Mouse (Mus musculus): ENCODE results near the gene Auh. TPM values are rescaled to one million over a fixed set of nuclear protein-coding genes. Genes with fewer than 3 reads are reported as not detected.
A peak's percentile ranks its signal among the peaks of the same experiment; 100 is the strongest.

Auh gene
- polyA plus RNA-seq, 1 experiment from 2014 or later, result 38.6 TPM

DNA sequence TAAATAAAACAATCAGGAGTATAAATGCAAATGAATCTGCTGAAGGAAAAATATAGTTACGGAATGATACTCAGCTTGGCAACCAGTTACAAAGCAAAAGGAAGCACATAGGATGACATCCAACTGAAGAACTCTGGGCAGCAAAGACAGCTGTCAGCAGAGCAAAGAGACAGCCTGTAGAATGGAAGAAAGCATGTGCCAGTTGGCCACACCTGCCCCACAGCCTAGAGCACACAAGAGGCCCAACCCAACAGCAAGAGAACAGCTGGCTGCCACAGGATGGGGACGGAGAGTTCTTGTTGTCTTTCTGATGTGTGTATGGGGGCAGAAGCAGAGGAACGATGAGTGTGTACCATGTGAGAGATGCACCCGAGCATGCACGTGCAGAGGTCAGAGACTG lies 29.8 kb downstream of the Auh start:
- no peak for ATAC-seq (replicated peaks; ENCODE audit: low FRiP score, low TSS enrichment, low read depth)
- DNase-seq (ENCODE audit: low spot score), result no peak

DNA sequence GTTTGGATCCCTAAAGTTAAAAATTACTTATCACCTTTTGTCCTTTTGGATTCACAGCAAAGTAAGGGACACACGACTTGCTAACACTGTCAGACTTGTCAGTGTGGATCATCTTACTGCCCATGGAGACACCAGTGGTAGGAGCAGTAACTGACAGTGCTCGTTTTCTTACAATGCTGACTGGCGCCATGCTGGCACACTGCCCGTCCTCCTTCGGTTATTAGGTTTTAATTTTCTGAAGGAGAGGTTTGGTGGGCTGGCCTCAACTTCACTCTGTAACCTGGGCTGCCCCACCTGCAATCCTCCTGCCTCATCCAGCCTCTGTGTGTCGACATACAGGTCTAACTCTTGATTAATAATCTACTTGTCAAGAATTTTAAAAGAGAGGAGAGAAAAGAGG lies 31.7 kb downstream of the Auh start:
- no peak for DNase-seq (ENCODE audit: low spot score)
- peaks cover 18% of the 10 kb centered on the region; the same call in 1 of the 2 replicates for H3K36me3 ChIP-seq (ENCODE audit: control insufficient read depth, insufficient read depth, low read length)
- H3K4me1 ChIP-seq (replicated peaks; ENCODE audit: control insufficient read depth, insufficient read depth, low read length), result no peaks in the 10 kb centered on the region
- no peak overlapping the region for H3K27ac ChIP-seq (ENCODE audit: low read depth)
- H3K4me3 ChIP-seq (ENCODE audit: low read depth, low read length), result no peak overlapping the region
- H3K4me2 ChIP-seq (ENCODE audit: low read length), result no peak overlapping the region
- H3K27me3 ChIP-seq (replicated peaks; ENCODE audit: control insufficient read depth, insufficient read depth, low read length), result no peaks in the 10 kb centered on the region
- no peaks in the 10 kb centered on the region for H3K9me3 ChIP-seq (ENCODE audit: control insufficient read depth, low read length)
- no peak overlapping the region for H3K9ac ChIP-seq (ENCODE audit: low read length)
- WGBS, result 81% methylated on average over 6 of the region's 6 CpGs
- ATAC-seq (replicated peaks; ENCODE audit: low FRiP score, low TSS enrichment, low read depth), result no peak

More for the DNA sequence above, 29.8 kb downstream of the Auh start:
- H3K9ac ChIP-seq (ENCODE audit: low read length), result no peak overlapping the region
- no peaks in the 10 kb centered on the region for H3K9me3 ChIP-seq (ENCODE audit: control insufficient read depth, low read length)
- no peak overlapping the region for H3K27ac ChIP-seq (ENCODE audit: low read depth)
- WGBS, result 93% methylated on average over 5 of the region's 5 CpGs
- H3K4me2 ChIP-seq (ENCODE audit: low read length), result no peak overlapping the region
- H3K27me3 ChIP-seq (replicated peaks; ENCODE audit: control insufficient read depth, insufficient read depth, low read length), result no peaks in the 10 kb centered on the region
- no peak overlapping the region for H3K4me3 ChIP-seq (ENCODE audit: low read depth, low read length)
- H3K4me1 ChIP-seq (replicated peaks; ENCODE audit: control insufficient read depth, insufficient read depth, low read length), result peaks cover 9% of the 10 kb centered on the region; the same call in 1 of the 2 replicates
- H3K36me3 ChIP-seq (ENCODE audit: control insufficient read depth, insufficient read depth, low read length), result peaks cover 18% of the 10 kb centered on the region; the same call in 1 of the 2 replicates

DNA sequence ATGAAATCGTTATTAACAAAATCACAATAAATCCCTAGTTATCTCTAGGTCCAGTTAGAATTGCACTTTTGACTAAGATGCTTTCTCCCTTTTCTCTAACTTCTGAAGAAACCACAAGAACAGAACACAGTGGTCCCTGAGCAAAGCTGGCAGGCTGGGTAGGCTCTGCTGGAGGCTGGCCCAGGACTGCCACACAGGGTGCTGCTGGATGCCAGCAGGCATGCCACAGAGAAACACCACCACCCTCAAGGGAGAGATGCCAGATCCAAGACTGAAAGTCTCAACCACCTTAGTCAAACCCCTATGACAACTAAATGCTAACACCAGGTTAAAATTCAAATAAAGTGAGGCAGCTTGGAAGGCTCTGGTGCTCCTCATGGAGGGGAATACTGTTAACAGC lies 36.7 kb downstream of the Auh start:
- Histone ChIP-seq H3K27me3 (replicated peaks; ENCODE audit: control insufficient read depth, insufficient read depth, low read length) (no peaks in the 10 kb centered on the region), H3K36me3 (ENCODE audit: control insufficient read depth, insufficient read depth, low read length) (peaks cover 13% of the 10 kb centered on the region; the same call in 1 of the 2 replicates), H3K27ac (ENCODE audit: low read depth) (no peak overlapping the region), H3K4me3 (ENCODE audit: low read depth, low read length) (no peak overlapping the region), H3K4me2 (ENCODE audit: low read length) (no peak overlapping the region), H3K4me1 (replicated peaks; ENCODE audit: control insufficient read depth, insufficient read depth, low read length) (no peaks in the 10 kb centered on the region), H3K9me3 (ENCODE audit: control insufficient read depth, low read length) (no peaks in the 10 kb centered on the region), H3K9ac (ENCODE audit: low read length) (no peak overlapping the region)
- ATAC-seq (replicated peaks; ENCODE audit: low FRiP score, low TSS enrichment, low read depth) (no peak), DNase-seq (ENCODE audit: low spot score) (no peak)
- WGBS, result 89% methylated on average over 1 of the region's 1 CpGs

- peak overlapping the region; percentile 9; the same call in 1 of the 2 replicates for H3K27ac ChIP-seq (ENCODE audit: low read depth)
- no peak overlapping the region for H3K9ac ChIP-seq (ENCODE audit: low read length)
- H3K4me2 ChIP-seq (ENCODE audit: low read length), result no peak overlapping the region
- 69% methylated on average over 10 of the region's 10 CpGs for WGBS
- no peaks in the 10 kb centered on the region for H3K9me3 ChIP-seq (ENCODE audit: control insufficient read depth, low read length)
- no peak overlapping the region for H3K4me3 ChIP-seq (ENCODE audit: low read depth, low read length)
- H3K27me3 ChIP-seq (replicated peaks; ENCODE audit: control insufficient read depth, insufficient read depth, low read length), result no peaks in the 10 kb centered on the region
- ATAC-seq (replicated peaks; ENCODE audit: low FRiP score, low TSS enrichment, low read depth) (0 out of 2 replicates have a peak, but pooled peaks have one; percentile 27), DNase-seq (ENCODE audit: low spot score) (no peak)
- H3K36me3 ChIP-seq (ENCODE audit: control insufficient read depth, insufficient read depth, low read length), result peaks cover 10% of the 10 kb centered on the region; the same call in 1 of the 2 replicates
- no peaks in the 10 kb centered on the region for H3K4me1 ChIP-seq (replicated peaks; ENCODE audit: control insufficient read depth, insufficient read depth, low read length)
These were observed 37.4 kb downstream of the Auh start for GRCm38 (mm10) chr13:52892065-52892503.

GRCm38 (mm10) chr13:52890313-52890712 lies 39.2 kb downstream of the Auh start:
- Histone ChIP-seq H3K9ac (ENCODE audit: low read length) (no peak overlapping the region), H3K27me3 (replicated peaks; ENCODE audit: control insufficient read depth, insufficient read depth, low read length) (no peaks in the 10 kb centered on the region), H3K4me1 (replicated peaks; ENCODE audit: control insufficient read depth, insufficient read depth, low read length) (no peaks in the 10 kb centered on the region), H3K27ac (ENCODE audit: low read depth) (no peak overlapping the region), H3K4me2 (ENCODE audit: low read length) (no peak overlapping the region), H3K36me3 (ENCODE audit: control insufficient read depth, insufficient read depth, low read length) (0 out of 2 replicates have a peak, but pooled peaks cover 3% of the 10 kb centered on the region), H3K9me3 (ENCODE audit: control insufficient read depth, low read length) (no peaks in the 10 kb centered on the region), H3K4me3 (ENCODE audit: low read depth, low read length) (no peak overlapping the region)
- WGBS, result 87% methylated on average over 9 of the region's 9 CpGs
- ATAC-seq (replicated peaks; ENCODE audit: low FRiP score, low TSS enrichment, low read depth), result no peak
- no peak for DNase-seq (ENCODE audit: low spot score)

- no peaks in the 10 kb centered on the region for H3K36me3 ChIP-seq (ENCODE audit: control insufficient read depth, insufficient read depth, low read length)
- H3K9ac ChIP-seq (ENCODE audit: low read length), result no peak overlapping the region
- no peak overlapping the region for H3K4me3 ChIP-seq (ENCODE audit: low read depth, low read length)
- H3K27me3 ChIP-seq (replicated peaks; ENCODE audit: control insufficient read depth, insufficient read depth, low read length), result no peaks in the 10 kb centered on the region
- DNase-seq (ENCODE audit: low spot score) (no peak), ATAC-seq (replicated peaks; ENCODE audit: low FRiP score, low TSS enrichment, low read depth) (no peak)
- H3K9me3 ChIP-seq (ENCODE audit: control insufficient read depth, low read length), result no peaks in the 10 kb centered on the region
- peaks cover 3% of the 10 kb centered on the region for H3K4me1 ChIP-seq (replicated peaks; ENCODE audit: control insufficient read depth, insufficient read depth, low read length)
- no peak overlapping the region for H3K27ac ChIP-seq (ENCODE audit: low read depth)
- no peak overlapping the region for H3K4me2 ChIP-seq (ENCODE audit: low read length)
- WGBS, result 90% methylated on average over 7 of the region's 7 CpGs
These were observed 42.7 kb downstream of the Auh start for GRCm38 (mm10) chr13:52886779-52887178.

DNA sequence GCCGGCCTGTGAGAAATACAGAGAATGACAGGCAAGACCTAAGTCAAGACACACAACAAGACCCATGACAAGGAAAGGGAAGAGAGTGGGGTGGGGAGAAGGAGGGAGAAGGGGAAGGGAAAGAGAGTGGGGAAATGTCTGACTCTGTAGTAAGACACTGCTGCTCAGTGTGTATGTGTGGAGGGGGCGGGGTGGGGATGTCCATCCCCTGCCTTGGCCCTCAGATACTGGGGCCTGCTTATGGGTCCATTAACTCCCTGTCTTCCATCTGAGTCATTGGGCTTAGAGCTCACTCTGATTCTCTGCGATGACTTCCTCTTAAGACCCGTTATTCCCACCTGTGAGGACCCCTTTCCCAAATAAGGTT lies 45.5 kb downstream of the Auh start:
- H3K4me1 ChIP-seq (replicated peaks; ENCODE audit: control insufficient read depth, insufficient read depth, low read length), result peaks cover 3% of the 10 kb centered on the region
- H3K27ac ChIP-seq (ENCODE audit: low read depth), result no peak overlapping the region
- H3K36me3 ChIP-seq (ENCODE audit: control insufficient read depth, insufficient read depth, low read length), result no peaks in the 10 kb centered on the region
- ATAC-seq (replicated peaks; ENCODE audit: low FRiP score, low TSS enrichment, low read depth) (no peak), DNase-seq (ENCODE audit: low spot score) (no peak)
- no peak overlapping the region for H3K4me3 ChIP-seq (ENCODE audit: low read depth, low read length)
- no peaks in the 10 kb centered on the region for H3K27me3 ChIP-seq (replicated peaks; ENCODE audit: control insufficient read depth, insufficient read depth, low read length)
- H3K9me3 ChIP-seq (ENCODE audit: control insufficient read depth, low read length), result no peaks in the 10 kb centered on the region
- no peak overlapping the region for H3K9ac ChIP-seq (ENCODE audit: low read length)
- WGBS, result 69% methylated on average over 3 of the region's 4 CpGs
- no peak overlapping the region for H3K4me2 ChIP-seq (ENCODE audit: low read length)

DNA sequence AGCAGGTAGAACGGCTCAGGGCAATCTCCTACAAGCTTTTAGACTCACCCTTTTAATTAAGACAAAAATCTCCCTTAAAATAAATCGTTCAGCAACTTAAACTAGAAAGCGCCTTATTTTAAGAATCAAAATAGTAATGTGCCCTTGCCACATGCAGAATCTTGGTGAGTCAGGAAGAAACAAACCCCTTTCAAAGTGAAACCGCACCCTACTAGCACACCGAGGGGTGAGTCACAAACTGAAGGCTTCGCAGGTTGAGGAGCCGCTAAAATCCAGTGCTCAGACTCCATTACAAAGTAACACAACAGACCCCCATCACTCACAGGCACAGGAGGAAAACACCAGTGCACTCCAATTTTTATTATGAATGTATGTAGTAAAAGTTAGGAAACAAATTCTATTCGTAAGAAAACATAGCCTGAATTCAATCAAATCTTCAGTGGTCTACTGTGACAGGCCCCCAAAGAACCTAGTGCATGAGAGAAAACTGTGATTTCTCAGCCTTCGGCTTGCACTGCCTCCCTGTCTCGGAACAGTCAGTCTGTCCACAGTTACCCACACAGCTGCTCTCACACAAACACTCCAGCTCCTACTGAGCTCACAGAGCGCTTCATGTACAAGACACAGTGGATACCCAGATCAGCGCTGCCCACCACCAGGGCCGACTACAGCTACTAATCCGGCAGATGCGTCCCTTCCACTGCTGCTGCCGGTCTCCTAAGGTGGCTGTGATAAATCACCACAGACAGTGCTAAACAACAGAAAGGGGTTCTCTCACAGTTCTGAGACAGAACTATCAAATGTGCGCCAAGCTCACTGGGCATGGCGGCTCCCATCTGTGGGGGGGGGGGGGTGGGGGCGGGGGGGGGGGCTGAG lies 46.2 kb downstream of the Auh start:
- ATAC-seq (replicated peaks; ENCODE audit: low FRiP score, low TSS enrichment, low read depth) (no peak), DNase-seq (ENCODE audit: low spot score) (no peak)
- Histone ChIP-seq H3K4me3 (ENCODE audit: low read depth, low read length) (no peak overlapping the region), H3K4me2 (ENCODE audit: low read length) (no peak overlapping the region), H3K4me1 (replicated peaks; ENCODE audit: control insufficient read depth, insufficient read depth, low read length) (peaks cover 3% of the 10 kb centered on the region), H3K9ac (ENCODE audit: low read length) (no peak overlapping the region), H3K36me3 (ENCODE audit: control insufficient read depth, insufficient read depth, low read length) (no peaks in the 10 kb centered on the region), H3K27me3 (replicated peaks; ENCODE audit: control insufficient read depth, insufficient read depth, low read length) (no peaks in the 10 kb centered on the region), H3K9me3 (ENCODE audit: control insufficient read depth, low read length) (no peaks in the 10 kb centered on the region), H3K27ac (ENCODE audit: low read depth) (no peak overlapping the region)
- 55% methylated on average over 18 of the region's 19 CpGs for WGBS

GRCm38 (mm10) chr13:52880386-52880785 lies 49.1 kb downstream of the Auh start:
- peaks cover 3% of the 10 kb centered on the region for H3K4me1 ChIP-seq (replicated peaks; ENCODE audit: control insufficient read depth, insufficient read depth, low read length)
- H3K36me3 ChIP-seq (ENCODE audit: control insufficient read depth, insufficient read depth, low read length), result no peaks in the 10 kb centered on the region
- no peak overlapping the region for H3K4me3 ChIP-seq (ENCODE audit: low read depth, low read length)
- H3K27ac ChIP-seq (ENCODE audit: low read depth), result no peak overlapping the region
- DNase-seq (ENCODE audit: low spot score) (no peak), ATAC-seq (replicated peaks; ENCODE audit: low FRiP score, low TSS enrichment, low read depth) (no peak)
- H3K9ac ChIP-seq (ENCODE audit: low read length), result no peak overlapping the region
- 72% methylated on average over 5 of the region's 5 CpGs for WGBS
- H3K27me3 ChIP-seq (replicated peaks; ENCODE audit: control insufficient read depth, insufficient read depth, low read length), result no peaks in the 10 kb centered on the region
- H3K9me3 ChIP-seq (ENCODE audit: control insufficient read depth, low read length), result no peaks in the 10 kb centered on the region
- H3K4me2 ChIP-seq (ENCODE audit: low read length), result no peak overlapping the region

Data from intestine, embryonic 14.5 days (tissue).